Mouse (Mus musculus): ENCODE results near the gene Rpl26. TPM values are rescaled to one million over a fixed set of nuclear protein-coding genes. Genes with fewer than 3 reads are reported as not detected.

The Rpl26 gene
- polyA plus RNA-seq, 1 experiment from 2014 or later, result 554 TPM

- 93% methylated on average over 6 of the region's 6 CpGs for WGBS
- H3K9ac ChIP-seq (replicated peaks; ENCODE audit: low read depth, low read length), result no peak overlapping the region
- no peak overlapping the region for H3K27ac ChIP-seq (ENCODE audit: low read length)
- H3K4me3 ChIP-seq (replicated peaks; ENCODE audit: low read length), result no peak overlapping the region
- peaks cover 5% of the 10 kb centered on the region for H3K36me3 ChIP-seq (ENCODE audit: control insufficient read depth, insufficient read depth)
- no peak for ATAC-seq
- no peak overlapping the region for H3K4me2 ChIP-seq (ENCODE audit: low read length)
- no peaks in the 10 kb centered on the region for H3K9me3 ChIP-seq (ENCODE audit: control insufficient read depth, low read length)
- H3K4me1 ChIP-seq (replicated peaks; ENCODE audit: control insufficient read depth, insufficient read depth, low read length), result peaks cover 11% of the 10 kb centered on the region
- no peaks in the 10 kb centered on the region for H3K27me3 ChIP-seq (replicated peaks; ENCODE audit: control insufficient read depth, insufficient read depth, low read length)
Observed at GRCm38 (mm10) chr11:68898790-68899189, 2.6 kb upstream of the Rpl26 start.

GRCm38 (mm10) chr11:68899815-68900214 is 1.6 kb upstream of the Rpl26 start:
- Histone ChIP-seq H3K4me3 (replicated peaks; ENCODE audit: low read length) (no peak overlapping the region), H3K9me3 (ENCODE audit: control insufficient read depth, low read length) (no peaks in the 10 kb centered on the region), H3K4me1 (replicated peaks; ENCODE audit: control insufficient read depth, insufficient read depth, low read length) (peaks cover 11% of the 10 kb centered on the region), H3K27ac (ENCODE audit: low read length) (no peak overlapping the region), H3K27me3 (replicated peaks; ENCODE audit: control insufficient read depth, insufficient read depth, low read length) (no peaks in the 10 kb centered on the region), H3K9ac (replicated peaks; ENCODE audit: low read depth, low read length) (no peak overlapping the region), H3K36me3 (ENCODE audit: control insufficient read depth, insufficient read depth) (peaks cover 11% of the 10 kb centered on the region), H3K4me2 (ENCODE audit: low read length) (no peak overlapping the region)
- 87% methylated on average over 8 of the region's 8 CpGs for WGBS
- ATAC-seq, result no peak

GRCm38 (mm10) chr11:68900519-68901350 is 648 bp upstream of the Rpl26 start:
- Histone ChIP-seq H3K36me3 (ENCODE audit: control insufficient read depth, insufficient read depth) (peaks cover 16% of the 10 kb centered on the region), H3K27me3 (replicated peaks; ENCODE audit: control insufficient read depth, insufficient read depth, low read length) (no peaks in the 10 kb centered on the region), H3K9ac (replicated peaks; ENCODE audit: low read depth, low read length) (peak overlapping the region; percentile 57), H3K27ac (ENCODE audit: low read length) (no peak overlapping the region), H3K4me1 (replicated peaks; ENCODE audit: control insufficient read depth, insufficient read depth, low read length) (peaks cover 11% of the 10 kb centered on the region), H3K4me3 (replicated peaks; ENCODE audit: low read length) (peak overlapping the region; percentile 48), H3K9me3 (ENCODE audit: control insufficient read depth, low read length) (no peaks in the 10 kb centered on the region), H3K4me2 (ENCODE audit: low read length) (peak overlapping the region; percentile 66)
- no peak; the same call in 1 of the 2 replicates for ATAC-seq
- 27% methylated on average over 31 of the region's 31 CpGs for WGBS

- WGBS, result under 1% methylated on average over 9 of the region's 10 CpGs
- H3K4me1 ChIP-seq (replicated peaks; ENCODE audit: control insufficient read depth, insufficient read depth, low read length), result peaks cover 11% of the 10 kb centered on the region
- H3K36me3 ChIP-seq (ENCODE audit: control insufficient read depth, insufficient read depth), result peaks cover 23% of the 10 kb centered on the region
- no peak overlapping the region; the same call in 1 of the 2 replicates for H3K27ac ChIP-seq (ENCODE audit: low read length)
- no peak for ATAC-seq
- H3K9ac ChIP-seq (replicated peaks; ENCODE audit: low read depth, low read length), result peak overlapping the region; percentile 61
- H3K4me3 ChIP-seq (replicated peaks; ENCODE audit: low read length), result peak overlapping the region; percentile 48
- H3K27me3 ChIP-seq (replicated peaks; ENCODE audit: control insufficient read depth, insufficient read depth, low read length), result no peaks in the 10 kb centered on the region
- no peaks in the 10 kb centered on the region for H3K9me3 ChIP-seq (ENCODE audit: control insufficient read depth, low read length)
- peak overlapping the region; percentile 69 for H3K4me2 ChIP-seq (ENCODE audit: low read length)
Observed at GRCm38 (mm10) chr11:68902047-68902364, 623 bp downstream of the Rpl26 start.

GRCm38 (mm10) chr11:68902367-68902766 is 984 bp downstream of the Rpl26 start:
- H3K27ac ChIP-seq (ENCODE audit: low read length), result no peak overlapping the region
- H3K4me1 ChIP-seq (replicated peaks; ENCODE audit: control insufficient read depth, insufficient read depth, low read length), result peaks cover 11% of the 10 kb centered on the region
- H3K4me2 ChIP-seq (ENCODE audit: low read length), result peak overlapping the region; percentile 69
- 6% methylated on average over 11 of the region's 11 CpGs for WGBS
- H3K36me3 ChIP-seq (ENCODE audit: control insufficient read depth, insufficient read depth), result peaks cover 23% of the 10 kb centered on the region
- H3K9me3 ChIP-seq (ENCODE audit: control insufficient read depth, low read length), result no peaks in the 10 kb centered on the region
- no peaks in the 10 kb centered on the region for H3K27me3 ChIP-seq (replicated peaks; ENCODE audit: control insufficient read depth, insufficient read depth, low read length)
- H3K4me3 ChIP-seq (replicated peaks; ENCODE audit: low read length), result peak overlapping the region; percentile 48
- H3K9ac ChIP-seq (replicated peaks; ENCODE audit: low read depth, low read length), result peak overlapping the region; percentile 37
- ATAC-seq, result no peak

GRCm38 (mm10) chr11:68902823-68903222 is 1.4 kb downstream of the Rpl26 start:
- no peak overlapping the region for H3K9ac ChIP-seq (replicated peaks; ENCODE audit: low read depth, low read length)
- H3K9me3 ChIP-seq (ENCODE audit: control insufficient read depth, low read length), result no peaks in the 10 kb centered on the region
- peak overlapping the region; percentile 69 for H3K4me2 ChIP-seq (ENCODE audit: low read length)
- H3K27ac ChIP-seq (ENCODE audit: low read length), result no peak overlapping the region
- peaks cover 23% of the 10 kb centered on the region for H3K36me3 ChIP-seq (ENCODE audit: control insufficient read depth, insufficient read depth)
- no peaks in the 10 kb centered on the region for H3K27me3 ChIP-seq (replicated peaks; ENCODE audit: control insufficient read depth, insufficient read depth, low read length)
- H3K4me1 ChIP-seq (replicated peaks; ENCODE audit: control insufficient read depth, insufficient read depth, low read length), result peaks cover 11% of the 10 kb centered on the region
- no peak for ATAC-seq
- 88% methylated on average over 5 of the region's 5 CpGs for WGBS
- H3K4me3 ChIP-seq (replicated peaks; ENCODE audit: low read length), result no peak overlapping the region; the same call in 1 of the 2 replicates

GRCm38 (mm10) chr11:68903775-68904174 is 2.4 kb downstream of the Rpl26 start:
- Histone ChIP-seq H3K4me3 (replicated peaks; ENCODE audit: low read length) (no peak overlapping the region), H3K4me2 (ENCODE audit: low read length) (no peak overlapping the region), H3K4me1 (replicated peaks; ENCODE audit: control insufficient read depth, insufficient read depth, low read length) (peaks cover 11% of the 10 kb centered on the region), H3K9me3 (ENCODE audit: control insufficient read depth, low read length) (no peaks in the 10 kb centered on the region), H3K36me3 (ENCODE audit: control insufficient read depth, insufficient read depth) (peaks cover 23% of the 10 kb centered on the region), H3K27ac (ENCODE audit: low read length) (no peak overlapping the region), H3K27me3 (replicated peaks; ENCODE audit: control insufficient read depth, insufficient read depth, low read length) (no peaks in the 10 kb centered on the region), H3K9ac (replicated peaks; ENCODE audit: low read depth, low read length) (no peak overlapping the region)
- no peak for ATAC-seq
- 94% methylated on average over 2 of the region's 2 CpGs for WGBS

- WGBS, result 81% methylated on average over 8 of the region's 8 CpGs
- ATAC-seq, result no peak
- no peaks in the 10 kb centered on the region for H3K27me3 ChIP-seq (replicated peaks; ENCODE audit: control insufficient read depth, insufficient read depth, low read length)
- peaks cover 23% of the 10 kb centered on the region for H3K36me3 ChIP-seq (ENCODE audit: control insufficient read depth, insufficient read depth)
- no peak overlapping the region for H3K4me3 ChIP-seq (replicated peaks; ENCODE audit: low read length)
- no peak overlapping the region for H3K4me2 ChIP-seq (ENCODE audit: low read length)
- H3K9ac ChIP-seq (replicated peaks; ENCODE audit: low read depth, low read length), result no peak overlapping the region
- H3K27ac ChIP-seq (ENCODE audit: low read length), result no peak overlapping the region
- H3K9me3 ChIP-seq (ENCODE audit: control insufficient read depth, low read length), result no peaks in the 10 kb centered on the region
- peaks cover 11% of the 10 kb centered on the region for H3K4me1 ChIP-seq (replicated peaks; ENCODE audit: control insufficient read depth, insufficient read depth, low read length)
Observed at GRCm38 (mm10) chr11:68904375-68905137, 3.2 kb downstream of the Rpl26 start.

GRCm38 (mm10) chr11:68905138-68905531 is 3.8 kb downstream of the Rpl26 start:
- WGBS, result 90% methylated on average over 3 of the region's 3 CpGs
- no peak overlapping the region for H3K4me3 ChIP-seq (replicated peaks; ENCODE audit: low read length)
- H3K27ac ChIP-seq (ENCODE audit: low read length), result no peak overlapping the region
- no peak for ATAC-seq
- H3K9ac ChIP-seq (replicated peaks; ENCODE audit: low read depth, low read length), result no peak overlapping the region
- H3K36me3 ChIP-seq (ENCODE audit: control insufficient read depth, insufficient read depth), result peaks cover 23% of the 10 kb centered on the region
- H3K9me3 ChIP-seq (ENCODE audit: control insufficient read depth, low read length), result no peaks in the 10 kb centered on the region
- H3K4me2 ChIP-seq (ENCODE audit: low read length), result no peak overlapping the region
- H3K4me1 ChIP-seq (replicated peaks; ENCODE audit: control insufficient read depth, insufficient read depth, low read length), result peaks cover 11% of the 10 kb centered on the region
- no peaks in the 10 kb centered on the region for H3K27me3 ChIP-seq (replicated peaks; ENCODE audit: control insufficient read depth, insufficient read depth, low read length)

Data from forebrain, embryonic 16.5 days (tissue).